In genomic region chr11:34973467-34973921, GRCm38 (mm10) we compare ENCODE assay signal across 12 mouse cellular contexts.
A peak's percentile ranks its signal among the peaks of the same experiment; 100 is the strongest.
DNase-seq lines count a peak whose midpoint lies in the region; ATAC-seq and TF ChIP-seq lines count a peak whose summit lies in the region.
"Had no signal": no experiment of that assay in that cellular context is flagged by ENCODE, and none has a peak within 500 bp of the region (broad histone marks: within the 10 kb centered on the region; RNA-seq: fewer than 3 reads in every experiment).

No protein-coding gene starts in this region.

- no peak overlapping the region for H3K4me3 ChIP-seq in cerebellum, adult 2 months (replicated peaks; ENCODE audit: insufficient read depth, low read depth, low read length)
- no peak overlapping the region for H3K4me3 ChIP-seq in kidney, embryonic 15.5 days (replicated peaks)
- H3K4me3 ChIP-seq in heart, embryonic 14.5 days (ENCODE audit: control insufficient read depth in 1 of 2, insufficient read depth in 1 of 2, low read depth in 1 of 2, low read length in 2 of 2), result no peak overlapping the region
- H3K4me3 ChIP-seq in hindbrain, postnatal 0 days (ENCODE audit: low read length), result no peak overlapping the region
- H3K4me3 ChIP-seq: megakaryocyte, embryonic 14.5 days had no signal

- H3K9me3 ChIP-seq in kidney, embryonic 15.5 days (replicated peaks), result no peaks in the 10 kb centered on the region
- no peaks in the 10 kb centered on the region for H3K9me3 ChIP-seq in heart, embryonic 14.5 days (ENCODE audit: control insufficient read depth, low read length)
- no peaks in the 10 kb centered on the region for H3K9me3 ChIP-seq in hindbrain, postnatal 0 days (ENCODE audit: low read length)
- H3K9me3 ChIP-seq: megakaryocyte, embryonic 14.5 days had no signal

- no peaks in the 10 kb centered on the region for H3K4me1 ChIP-seq in cerebellum, adult 2 months (ENCODE audit: control insufficient read depth, insufficient read depth, low read length)
- H3K4me1 ChIP-seq in kidney, embryonic 15.5 days, result no peaks in the 10 kb centered on the region
- peaks cover 9 to 14% of the 10 kb centered on the region in 2 experiments for H3K4me1 ChIP-seq in heart, embryonic 14.5 days (ENCODE audit: control insufficient read depth in 2 of 2, insufficient read depth in 2 of 2, low read length in 2 of 2)
- H3K4me1 ChIP-seq in hindbrain, postnatal 0 days (ENCODE audit: insufficient read depth, low read length), result no peaks in the 10 kb centered on the region
- H3K4me1 ChIP-seq: megakaryocyte, embryonic 14.5 days had no signal

- peak; percentile 19 to 21 for DNase-seq in cerebellum, postnatal 10 days
- DNase-seq in cerebellum, adult 2 months, result no peak
- DNase-seq in kidney, postnatal 25 days, result peak; percentile 39 to 53
- DNase-seq in lung, postnatal 25 days (ENCODE audit: low spot score), result peak; percentile 65
- no peak for DNase-seq in natural killer cell, adult 2 months (ENCODE audit: low spot score in 2 of 2)
- DNase-seq in hindbrain, postnatal 0 days (ENCODE audit: low spot score), result no peak
- DNase-seq: B cell, adult 2 months; cerebellum, adult 11 months; layer of hippocampus, postnatal 36 days had no signal

- no peak overlapping the region for H3K4me2 ChIP-seq in kidney, embryonic 15.5 days
- no peak overlapping the region for H3K4me2 ChIP-seq in heart, embryonic 14.5 days (ENCODE audit: low read length)
- no peak overlapping the region for H3K4me2 ChIP-seq in hindbrain, postnatal 0 days (ENCODE audit: low read depth, low read length)

- no peak overlapping the region for H3K27ac ChIP-seq in cerebellum, adult 2 months (ENCODE audit: insufficient read depth, low read length)
- H3K27ac ChIP-seq in kidney, embryonic 15.5 days, result no peak overlapping the region
- H3K27ac ChIP-seq in heart, embryonic 14.5 days (replicated peaks in 1 of 2; ENCODE audit: control insufficient read depth in 1 of 2, insufficient read depth in 1 of 2, low read depth in 2 of 2, low read length in 2 of 2), result peak overlapping the region in 1 of 2 experiments; percentile 53; a peak in 2 of 4 replicates
- no peak overlapping the region for H3K27ac ChIP-seq in hindbrain, postnatal 0 days

- no peak for ATAC-seq in kidney, embryonic 15.5 days (replicated peaks; ENCODE audit: low FRiP score)
- ATAC-seq in heart, embryonic 14.5 days (ENCODE audit: insufficient number of reproducible peaks, insufficient read depth, low FRiP score, low read depth), result peak; percentile 64; the same call in 1 of the 2 replicates
- ATAC-seq in hindbrain, postnatal 0 days, result no peak

- no peaks in the 10 kb centered on the region for H3K27me3 ChIP-seq in cerebellum, adult 2 months (ENCODE audit: control insufficient read depth, insufficient read depth, low read length)
- no peaks in the 10 kb centered on the region for H3K27me3 ChIP-seq in kidney, embryonic 15.5 days
- H3K27me3 ChIP-seq in heart, embryonic 14.5 days (ENCODE audit: control insufficient read depth, insufficient read depth, low read length), result no peaks in the 10 kb centered on the region
- H3K27me3 ChIP-seq in hindbrain, postnatal 0 days (ENCODE audit: insufficient read depth, low read length), result no peaks in the 10 kb centered on the region
- H3K27me3 ChIP-seq: megakaryocyte, embryonic 14.5 days had no signal

- no peak overlapping the region for H3K9ac ChIP-seq in kidney, embryonic 15.5 days
- H3K9ac ChIP-seq in heart, embryonic 14.5 days (ENCODE audit: low read length), result no peak overlapping the region
- H3K9ac ChIP-seq in hindbrain, postnatal 0 days (replicated peaks; ENCODE audit: low read length), result no peak overlapping the region

- no peak for TF ChIP-seq POLR2A in cerebellum, adult 2 months (IDR thresholded peaks at IDR 0.05; ENCODE audit: borderline replicate concordance, insufficient read depth, low read length)

- 48% methylated on average over 1 of the region's 1 CpGs for WGBS in cerebellum, adult 2 months
- WGBS in kidney, embryonic 15.5 days, result 13% methylated on average over 1 of the region's 1 CpGs
- 5% methylated on average over 1 of the region's 1 CpGs for WGBS in heart, embryonic 14.5 days
- WGBS in hindbrain, postnatal 0 days, result 41% methylated on average over 1 of the region's 1 CpGs

- TF ChIP-seq CTCF in cerebellum, adult 2 months (IDR thresholded peaks at IDR 0.05; ENCODE audit: borderline replicate concordance, insufficient read depth, low read depth, low read length), result no peak
- TF ChIP-seq CTCF in hindbrain, postnatal 0 days (IDR thresholded peaks at IDR 0.05; ENCODE audit: low read depth), result no peak

- no peaks in the 10 kb centered on the region for H3K36me3 ChIP-seq in kidney, embryonic 15.5 days
- no peaks in the 10 kb centered on the region for H3K36me3 ChIP-seq in heart, embryonic 14.5 days (ENCODE audit: control insufficient read depth, insufficient read depth, low read length)
- no peaks in the 10 kb centered on the region for H3K36me3 ChIP-seq in hindbrain, postnatal 0 days (ENCODE audit: insufficient read depth, low read length)

Comparison
In these comparisons a context has a peak if more than half of its experiments do, and no peak if none do; other contexts are left out.
1. DNase-seq: peak in cerebellum, postnatal 10 days (2 of 2), kidney, postnatal 25 days (2 of 2) and lung, postnatal 25 days (single experiment); none in cerebellum, adult 2 months (0 of 2), natural killer cell, adult 2 months (0 of 2) and hindbrain, postnatal 0 days (single experiment).